Mouse (Mus musculus) heart, adult 2 months (tissue): Measurements from ENCODE around the gene Nfia.

Experiments
- CTCF ChIP-seq: fragments of 200-600 bp; IDR thresholded peaks from 2 replicates; pipeline ENCODE4 v1.8.1; 2022; ENCODE audit warnings: antibody characterized with exemption, mild to moderate bottlenecking, moderate library complexity
- EP300 ChIP-seq: fragments of 200-500 bp; IDR thresholded peaks from 2 replicates; pipeline ENCODE4 v1.6.1; 2011; ENCODE audit warnings: low read depth, low read length, control low read depth; ENCODE audit not compliant: insufficient read depth
- POLR2A ChIP-seq: fragments of 200-500 bp; IDR thresholded peaks from 2 replicates; pipeline ENCODE4 v1.6.1; 2011; ENCODE audit warnings: mild to moderate bottlenecking, low read depth, low read length, control low read depth; ENCODE audit not compliant: insufficient read depth

DNA sequence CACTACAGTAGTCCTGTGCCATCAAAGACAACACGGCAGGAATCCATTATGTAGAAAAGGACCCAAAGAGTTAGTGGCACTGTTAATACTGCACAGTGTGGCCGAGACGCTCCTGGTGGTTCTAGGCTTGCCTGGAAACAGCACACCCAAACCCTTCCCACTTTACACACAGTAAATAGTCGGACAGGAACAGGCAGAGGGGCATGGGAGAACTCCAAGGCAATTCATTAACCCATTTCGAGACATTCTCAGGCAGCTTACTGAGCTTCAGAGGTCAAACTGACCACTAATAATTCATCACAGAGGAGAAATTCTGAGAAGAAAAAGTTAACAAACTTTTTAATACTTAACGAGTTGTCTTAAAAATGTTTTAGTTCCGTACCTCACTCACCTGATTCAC, 107.2 kb downstream of the Nfia start:
- TF ChIP-seq EP300 (no peak), POLR2A (no peak), CTCF (no peak)
